Mouse (Mus musculus): ENCODE results near the gene Ist1. TPM values are rescaled to one million over a fixed set of nuclear protein-coding genes. Genes with fewer than 3 reads are reported as not detected.

Ist1 gene
- 10 to 100 TPM; 71.9 to 78.1 TPM for total RNA-seq (2021)
- long read RNA-seq, experiment 1, full-length matches to known transcripts = 63 of 138 reads
- long read RNA-seq, experiment 1, partial matches to known transcripts = 47 of 138 reads
- long read RNA-seq, experiment 1, other reads (novel, unspliced or antisense) = 28 of 138 reads
- long read RNA-seq, experiment 2, transcript Ist1-201 (10 exons, 2,304 nt) = major isoform, 28 of 47 reads
- long read RNA-seq, experiment 2, transcript Ist1-204 (9 exons, 3,633 nt) = minor isoform, 5 of 47 reads
- long read RNA-seq, experiment 2, partial matches to known transcripts = 7 of 47 reads
- long read RNA-seq, experiment 2, other reads (novel, unspliced or antisense) = 7 of 47 reads

GRCm38 (mm10) chr8:109693146-109693900, at the start of gene Ist1:
Gene Ist1, minus strand, starts transcription at chr8:109693260.
- DNase-seq = peak; percentile 99

DNA sequence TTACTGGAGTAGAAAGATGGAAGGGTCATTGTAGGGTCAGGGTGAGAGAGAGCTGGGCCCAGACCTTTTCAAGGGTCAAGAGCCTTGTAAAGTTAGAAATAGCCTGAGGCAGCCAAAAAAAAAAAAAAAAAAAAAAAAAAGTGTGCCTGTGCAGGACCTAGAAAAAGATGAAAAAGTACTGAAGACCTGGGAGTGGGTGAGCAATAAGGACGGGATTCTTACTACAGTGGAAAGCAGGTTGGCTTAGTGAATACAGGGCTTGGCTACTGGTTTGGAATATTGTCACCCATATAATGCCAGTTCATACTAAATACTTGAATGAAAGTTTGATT, 45.0 kb upstream of the Ist1 start:
- no peak for DNase-seq

DNA sequence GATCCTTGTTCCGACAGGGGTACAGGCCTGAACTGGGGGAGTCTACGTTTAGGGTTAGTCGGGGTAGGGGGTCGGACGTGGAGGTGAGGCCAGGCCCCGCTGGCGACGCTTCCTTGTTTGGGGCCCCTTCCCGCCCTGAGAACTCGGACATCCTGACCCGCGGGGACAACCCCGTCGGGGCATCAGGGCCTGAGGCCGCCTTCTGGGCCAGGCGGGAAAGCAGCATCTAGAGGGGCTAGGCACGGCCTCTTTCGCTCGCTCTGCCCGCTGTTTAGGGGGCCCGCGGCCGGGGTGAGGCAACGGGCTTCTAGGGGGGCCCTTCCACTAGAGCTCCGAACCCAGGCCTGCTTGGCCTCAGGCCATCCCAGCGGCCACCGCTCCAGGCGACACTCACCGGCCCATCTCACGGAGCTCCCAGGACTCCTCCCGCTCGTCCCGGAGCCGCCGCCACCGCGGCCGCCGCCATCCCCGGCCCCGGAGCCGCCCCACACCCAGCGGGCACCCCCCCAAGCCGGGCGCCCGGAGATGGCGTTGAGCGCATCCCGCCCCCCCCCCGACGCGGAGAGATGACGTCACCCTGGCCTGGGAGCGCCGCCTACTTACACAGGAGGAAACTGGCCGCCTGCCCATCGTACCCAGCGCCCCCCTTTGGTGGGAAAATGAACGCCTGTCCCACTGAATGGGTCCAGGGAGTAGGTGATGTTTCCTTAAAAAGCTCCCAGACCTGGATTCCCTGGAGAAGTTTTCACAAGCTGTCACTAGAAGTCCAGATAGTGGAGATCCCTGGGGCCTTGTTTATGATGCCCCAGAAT, 44.4 kb upstream of the Ist1 start, which contains the start of gene Atxn1l:
Gene Atxn1l (minus strand): TSS at position 503 of the 812 bp plus-strand sequence.
- DNase-seq = peak; percentile 93

- DNase-seq = peak; percentile 15
These were observed 43.8 kb upstream of the Ist1 start for GRCm38 (mm10) chr8:109736819-109737218.

DNA sequence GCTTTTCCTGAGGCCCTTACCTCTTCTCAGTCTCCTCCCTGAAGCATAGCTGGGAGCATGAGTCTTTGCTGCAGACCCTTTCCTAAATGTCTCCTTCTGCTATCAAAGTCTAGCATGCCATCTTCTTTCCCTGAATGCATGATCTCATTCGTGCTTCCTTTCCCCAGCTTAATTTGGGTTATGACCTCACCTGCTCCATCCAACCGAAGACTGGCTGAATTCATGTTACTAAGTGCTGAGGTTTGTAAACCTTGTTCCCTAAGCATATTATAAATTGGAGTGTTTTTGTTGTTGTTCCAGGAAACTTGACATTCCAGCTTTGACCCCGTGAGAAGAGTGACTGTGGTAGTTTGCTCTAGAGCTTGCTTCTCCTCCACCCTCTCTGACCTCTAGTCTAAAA, 41.0 kb upstream of the Ist1 start:
- no peak for DNase-seq

DNA sequence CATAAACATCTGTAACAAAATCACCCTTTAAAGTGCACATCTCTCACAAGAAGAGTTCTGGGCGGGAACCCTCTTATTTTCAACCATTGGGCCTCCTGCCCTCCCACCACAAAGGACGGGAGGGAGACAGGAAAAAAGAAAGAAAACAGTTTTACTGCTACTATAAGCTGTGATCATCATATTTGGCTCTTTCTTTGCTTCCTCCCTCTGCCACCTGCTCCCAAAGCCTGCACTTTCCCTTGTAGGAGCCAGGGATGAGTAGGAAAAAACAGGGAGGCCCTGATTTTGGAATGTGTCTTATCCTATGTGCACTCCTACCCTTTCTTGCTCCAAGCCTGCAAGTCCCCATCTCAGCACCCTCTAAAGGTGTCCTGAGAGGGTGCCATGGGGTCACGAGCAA, 38.0 kb upstream of the Ist1 start:
- DNase-seq = no peak

DNA sequence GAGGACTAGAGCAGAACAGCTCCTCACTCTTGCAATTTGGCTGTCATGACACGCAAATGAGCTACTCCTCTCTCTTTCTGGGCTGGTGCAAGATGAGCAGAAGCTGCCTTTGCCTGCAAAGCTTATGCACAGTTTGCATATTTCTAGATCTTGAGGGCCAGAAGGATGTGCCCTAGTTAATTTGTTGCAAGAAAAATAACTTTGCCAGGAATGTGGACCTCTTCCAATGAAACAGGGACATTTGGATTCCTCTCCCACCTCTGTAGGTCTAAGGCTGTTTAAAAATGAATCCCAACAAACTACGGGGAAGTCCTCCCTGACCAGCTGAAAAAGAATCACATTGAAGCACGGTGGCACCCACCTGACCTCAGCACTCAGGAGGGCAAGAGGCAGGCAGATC, 32.0 kb upstream of the Ist1 start:
- no peak for DNase-seq

DNA sequence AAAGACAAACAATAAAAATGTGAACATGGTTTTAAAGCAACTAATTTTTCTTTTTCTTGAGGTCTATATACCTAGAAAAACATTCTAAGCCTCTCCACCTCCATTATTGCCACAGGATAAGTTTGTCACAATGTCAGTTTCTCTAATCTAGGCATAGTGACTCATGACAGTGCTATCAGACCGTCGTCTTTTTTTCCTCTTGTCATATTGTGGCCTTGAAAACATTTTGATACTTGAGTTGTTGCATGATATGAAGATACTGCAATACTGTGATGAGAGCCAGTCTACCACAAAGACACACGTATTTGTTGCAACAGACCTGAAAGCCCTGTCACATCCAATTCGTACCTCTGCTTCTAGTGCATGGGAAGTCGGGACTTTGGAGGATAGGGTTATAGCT, 21.9 kb upstream of the Ist1 start:
- no peak for DNase-seq

GRCm38 (mm10) chr8:109712521-109712920, 19.5 kb upstream of the Ist1 start:
- DNase-seq = no peak

GRCm38 (mm10) chr8:109707921-109708320, 14.9 kb upstream of the Ist1 start:
- DNase-seq = no peak

- DNase-seq = peak; percentile 85
These were observed 13.8 kb upstream of the Ist1 start for GRCm38 (mm10) chr8:109706874-109707237.

DNA sequence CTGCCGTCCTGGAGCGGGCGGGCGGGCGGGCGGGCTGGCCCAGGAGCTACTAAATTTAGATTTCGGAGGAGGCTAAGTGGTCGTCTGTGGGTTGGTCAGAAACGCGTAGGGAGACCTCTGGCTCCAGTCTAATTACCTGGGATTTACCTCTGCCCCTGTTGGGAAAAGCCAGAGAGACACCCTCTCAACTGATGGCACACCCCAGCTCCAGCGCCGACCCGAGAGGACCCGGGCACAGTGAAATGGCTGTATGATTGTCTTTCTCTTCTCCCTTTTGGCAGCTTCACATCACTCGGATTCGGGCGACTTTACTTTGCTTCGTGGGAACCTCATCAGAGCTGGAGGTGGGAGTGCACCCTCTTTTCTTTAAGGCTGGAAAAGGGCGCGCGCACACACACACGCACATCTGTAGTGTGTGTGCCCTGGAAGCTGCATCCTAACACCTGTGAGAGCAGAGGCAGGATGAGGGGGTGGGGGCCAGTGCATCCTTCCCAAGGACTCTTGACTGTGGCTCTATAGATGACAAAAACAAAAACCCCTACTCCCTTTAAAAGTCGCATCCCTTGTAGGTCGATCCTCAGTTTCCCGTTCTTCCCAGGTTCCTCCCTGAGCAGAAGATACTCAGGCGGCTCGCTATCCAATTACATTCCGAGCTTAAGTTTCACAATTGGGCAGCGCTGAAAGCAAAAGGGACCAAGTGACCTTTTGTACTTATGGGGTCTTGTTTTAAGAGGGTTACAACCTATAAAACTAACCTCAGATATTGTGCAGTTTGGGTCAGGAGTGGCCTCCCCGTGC, 13.2 kb upstream of the Ist1 start:
- DNase-seq = no peak

DNA sequence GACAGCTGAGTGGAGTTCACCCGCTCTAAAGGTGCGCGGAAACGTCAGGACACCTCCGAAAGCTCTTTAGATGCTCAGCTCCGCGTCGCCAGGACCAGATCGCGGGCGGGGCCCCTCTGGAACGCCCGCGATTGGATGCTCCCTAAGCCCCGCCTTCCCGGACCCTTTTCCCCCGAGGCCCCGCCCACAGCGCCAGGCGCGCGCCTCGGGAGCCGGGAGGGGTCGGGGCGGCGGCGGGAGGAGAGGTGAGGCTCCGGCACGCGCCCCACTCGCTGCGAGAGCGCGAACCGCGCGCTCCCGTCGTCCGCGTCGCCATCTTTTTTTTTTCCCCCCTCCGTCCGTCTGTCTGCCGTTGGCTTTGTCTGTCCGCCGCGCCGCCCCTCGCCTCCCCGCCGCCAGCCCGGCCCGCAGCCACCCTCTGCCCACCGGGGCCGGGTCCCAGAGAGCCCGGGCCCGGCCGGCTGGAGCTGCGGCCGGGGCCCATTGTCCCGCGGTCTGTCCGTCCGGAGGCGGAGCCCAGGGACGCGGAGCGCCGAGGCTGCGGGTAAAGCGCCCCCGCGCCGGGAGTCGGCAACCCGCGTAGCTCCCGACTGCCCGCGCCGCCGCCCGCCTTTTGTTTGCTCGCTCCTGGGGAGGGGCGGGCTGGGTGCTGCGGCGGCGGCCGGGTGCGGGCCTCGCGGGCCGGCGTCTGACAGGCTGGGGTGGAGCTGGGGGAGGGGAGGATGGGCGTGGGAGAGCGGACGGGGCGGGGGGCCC, 12.4 kb upstream of the Ist1 start, which contains the start of gene Zfp821:
Gene Zfp821 (plus strand): TSS at position 227 of the 756 bp plus-strand sequence.
- peak; percentile 95 for DNase-seq

DNA sequence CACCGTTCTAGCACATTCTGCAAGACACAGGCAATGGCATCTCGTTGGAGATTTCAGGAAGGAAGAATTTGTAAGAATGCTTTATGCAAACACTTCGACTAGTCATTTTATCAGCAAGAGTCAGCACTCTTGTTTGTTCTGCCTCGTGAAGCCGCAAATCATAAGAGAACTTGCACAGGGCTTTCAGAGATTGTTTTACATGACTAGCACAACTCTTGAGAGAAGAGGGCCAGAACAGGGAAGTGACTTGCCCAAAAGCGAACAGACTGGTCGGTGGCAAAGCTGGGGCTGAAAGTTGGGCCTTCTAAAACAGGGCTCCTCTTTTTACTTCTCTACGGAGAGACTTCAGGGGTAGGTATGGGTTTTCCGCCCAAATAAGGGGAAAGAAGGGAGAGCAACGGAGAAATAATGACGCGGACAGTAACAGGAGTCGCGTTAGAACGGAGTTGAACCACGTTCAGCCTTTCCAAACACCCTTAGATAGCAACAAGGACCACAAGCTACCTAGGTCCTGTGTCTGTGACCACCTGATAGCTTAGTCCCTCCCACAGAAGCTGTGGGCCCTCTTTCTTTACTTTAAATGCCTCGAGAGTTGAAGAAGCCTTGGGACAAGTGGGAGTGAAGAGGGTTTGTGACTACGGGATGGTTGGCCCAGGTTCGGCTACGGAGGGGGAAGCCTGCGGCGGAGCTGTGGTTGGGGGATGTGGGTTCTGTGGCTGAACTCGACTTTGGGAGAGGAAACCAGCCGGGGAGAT, 11.7 kb upstream of the Ist1 start:
- DNase-seq = no peak

DNA sequence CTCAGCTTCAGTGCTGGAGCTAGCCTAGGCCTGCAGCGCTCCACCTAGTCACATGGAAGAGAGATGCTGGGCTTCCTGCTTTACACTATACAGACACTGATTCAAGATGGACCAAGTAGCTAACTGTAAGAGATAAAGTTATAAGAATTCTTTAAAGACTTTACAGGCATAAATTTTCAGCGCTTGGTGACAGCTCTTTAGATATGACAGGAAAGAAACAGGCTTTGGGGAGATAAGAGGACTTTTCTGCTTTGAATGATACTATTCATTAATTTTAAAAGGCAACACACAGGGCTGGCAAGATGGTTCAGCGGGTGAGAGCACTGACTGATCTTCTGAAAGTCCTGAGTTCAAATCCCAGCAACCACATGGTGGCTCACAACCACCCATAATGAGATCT, 5.4 kb upstream of the Ist1 start:
- no peak for DNase-seq

GRCm38 (mm10) chr8:109697754-109698153, 4.7 kb upstream of the Ist1 start:
- no peak for DNase-seq

DNA sequence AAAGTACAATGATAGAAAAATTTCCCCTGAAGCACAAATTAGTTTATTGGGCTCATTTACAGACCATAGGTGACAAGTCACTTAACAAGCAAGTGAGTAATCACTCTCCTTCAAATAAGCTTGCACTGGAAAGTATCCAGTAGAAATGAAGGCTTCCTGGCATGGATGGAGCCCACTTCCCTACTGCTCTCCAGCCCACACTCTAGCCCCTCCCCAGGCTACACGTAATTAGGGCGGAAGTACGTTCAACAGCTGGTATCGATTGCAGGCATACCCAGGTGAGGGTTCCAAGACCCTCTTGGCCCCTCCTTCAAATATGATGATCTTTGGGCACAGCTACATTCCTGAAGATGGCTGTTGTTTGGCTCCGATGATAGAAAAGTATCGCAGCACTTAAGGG, 1.1 kb upstream of the Ist1 start:
- DNase-seq = no peak

DNA sequence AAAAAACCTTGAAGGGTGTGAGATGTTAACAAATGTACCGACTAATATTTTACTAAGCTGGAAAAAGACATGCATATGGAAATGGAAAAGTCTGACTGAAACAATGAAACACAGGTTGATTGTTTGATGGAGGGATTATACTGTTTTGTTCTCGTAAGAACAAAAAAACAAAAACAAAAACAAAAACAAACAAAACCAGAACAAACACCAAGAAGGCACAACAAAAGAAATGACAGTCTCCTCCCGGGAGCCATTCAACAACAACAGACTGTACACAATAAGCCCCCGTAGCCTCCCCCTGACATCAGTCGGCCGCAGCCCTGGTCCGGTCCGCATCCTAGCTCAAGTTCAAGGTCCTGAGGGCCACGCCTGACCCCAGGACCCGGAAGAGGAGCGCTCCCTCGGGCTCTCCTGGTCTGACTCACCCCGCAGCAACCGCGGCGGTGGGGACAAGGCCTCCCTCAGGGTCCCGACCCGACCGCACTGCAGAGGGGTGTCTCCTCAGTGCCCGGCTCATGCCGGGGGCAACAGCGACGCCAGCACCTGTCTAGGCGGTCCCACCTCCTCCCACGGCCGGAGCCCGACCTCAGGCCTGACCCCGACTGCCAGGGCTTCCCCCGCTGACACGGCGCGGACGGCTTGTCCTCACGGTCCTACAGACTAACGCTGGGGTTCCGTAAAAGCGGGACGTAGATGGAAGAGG, 466 bp downstream of the Ist1 start:
- DNase-seq = peak; percentile 71

- DNase-seq = no peak
These were observed 1.3 kb downstream of the Ist1 start for GRCm38 (mm10) chr8:109691769-109692168.

GRCm38 (mm10) chr8:109687248-109687647, 5.8 kb downstream of the Ist1 start:
- DNase-seq = no peak
